In genomic region chr10:60106531-60107186, GRCm38 (mm10) we compare ENCODE assay signal across 8 mouse cellular contexts. TPM values are rescaled to one million over a fixed set of nuclear protein-coding genes. Genes with fewer than 3 reads are reported as not detected.
DNase-seq lines count a peak whose midpoint lies in the region; ATAC-seq and TF ChIP-seq lines count a peak whose summit lies in the region.

No protein-coding gene starts in this region.

- peak overlapping the region; percentile 76 for H3K9ac ChIP-seq in kidney, embryonic 16.5 days (replicated peaks; ENCODE audit: low read length)
- peak overlapping the region; percentile 68 for H3K9ac ChIP-seq in lung, embryonic 16.5 days (ENCODE audit: low read length)

- peaks cover 74% of the 10 kb centered on the region for H3K27me3 ChIP-seq in E14TG2a.4 (ENCODE audit: insufficient read depth, low read length)
- peaks cover 99% of the 10 kb centered on the region for H3K27me3 ChIP-seq in heart, embryonic 10.5 days (ENCODE audit: insufficient read depth, poor library complexity, severe bottlenecking)
- H3K27me3 ChIP-seq in kidney, embryonic 16.5 days (ENCODE audit: insufficient read depth, low read length): peaks cover 29% of the 10 kb centered on the region
- peaks cover 50% of the 10 kb centered on the region for H3K27me3 ChIP-seq in lung, embryonic 16.5 days (ENCODE audit: control insufficient read depth, insufficient read depth, low read depth, low read length)

- H3K4me2 ChIP-seq in kidney, embryonic 16.5 days (replicated peaks; ENCODE audit: low read depth, low read length): peak overlapping the region; percentile 97
- H3K4me2 ChIP-seq in lung, embryonic 16.5 days (ENCODE audit: low read depth, low read length): peak overlapping the region; percentile 99

- peak overlapping the region; percentile 79 for H3K4me3 ChIP-seq in E14TG2a.4 (replicated peaks; ENCODE audit: low read length)
- peak overlapping the region; percentile 70 for H3K4me3 ChIP-seq in heart, embryonic 10.5 days
- H3K4me3 ChIP-seq in kidney, embryonic 16.5 days (ENCODE audit: low read length): peak overlapping the region; percentile 68
- peak overlapping the region; percentile 56 for H3K4me3 ChIP-seq in lung, embryonic 16.5 days (ENCODE audit: low read length)

- no peaks in the 10 kb centered on the region for H3K9me3 ChIP-seq in E14TG2a.4 (ENCODE audit: low read length)
- no peaks in the 10 kb centered on the region for H3K9me3 ChIP-seq in heart, embryonic 10.5 days
- H3K9me3 ChIP-seq in kidney, embryonic 16.5 days (ENCODE audit: low read length): no peaks in the 10 kb centered on the region
- H3K9me3 ChIP-seq in lung, embryonic 16.5 days (ENCODE audit: control insufficient read depth, low read length): no peaks in the 10 kb centered on the region

- DNase-seq in T-cell, adult 2 months (ENCODE audit: low spot score): peak; percentile 21
- peak; percentile 76 for DNase-seq in embryo, embryonic 11 days
- DNase-seq in heart, embryonic 10.5 days (ENCODE audit: low spot score): no peak
- peak; percentile 58 for DNase-seq in ovary, postnatal 36 days (ENCODE audit: low spot score)
- DNase-seq in adipocyte (ENCODE audit: low spot score): no peak

- TF ChIP-seq CTCF in E14TG2a.4 (conservative IDR thresholded peaks at IDR 0.05; ENCODE audit: low read length): no peak

- H3K4me1 ChIP-seq in E14TG2a.4 (replicated peaks; ENCODE audit: low read depth, low read length): peaks cover 41% of the 10 kb centered on the region
- peaks cover 28% of the 10 kb centered on the region for H3K4me1 ChIP-seq in heart, embryonic 10.5 days
- peaks cover 19% of the 10 kb centered on the region for H3K4me1 ChIP-seq in kidney, embryonic 16.5 days (ENCODE audit: insufficient read depth, low read length)
- peaks cover 12% of the 10 kb centered on the region for H3K4me1 ChIP-seq in lung, embryonic 16.5 days (replicated peaks; ENCODE audit: control insufficient read depth, insufficient read depth, low read length)

- under 1% methylated on average over 57 of the region's 57 CpGs for WGBS in heart, embryonic 10.5 days
- under 1% methylated on average over 52 of the region's 57 CpGs for WGBS in kidney, embryonic 16.5 days
- WGBS in lung, embryonic 16.5 days: under 1% methylated on average over 47 of the region's 57 CpGs

- ATAC-seq in kidney, embryonic 16.5 days (ENCODE audit: low FRiP score, low TSS enrichment): peak; percentile 43
- ATAC-seq in lung, embryonic 16.5 days (ENCODE audit: low read depth): peak; percentile 73

- peak overlapping the region; percentile 37; the same call in 1 of the 2 replicates for H3K27ac ChIP-seq in heart, embryonic 10.5 days
- H3K27ac ChIP-seq in kidney, embryonic 16.5 days (ENCODE audit: low read length): peak overlapping the region; percentile 85
- no peak overlapping the region for H3K27ac ChIP-seq in lung, embryonic 16.5 days (ENCODE audit: low read length)

- H3K36me3 ChIP-seq in E14TG2a.4 (ENCODE audit: insufficient read depth, low read length): no peaks in the 10 kb centered on the region
- H3K36me3 ChIP-seq in heart, embryonic 10.5 days: no peaks in the 10 kb centered on the region
- no peaks in the 10 kb centered on the region for H3K36me3 ChIP-seq in kidney, embryonic 16.5 days (ENCODE audit: insufficient read depth, low read length)
- H3K36me3 ChIP-seq in lung, embryonic 16.5 days (ENCODE audit: control insufficient read depth, insufficient read depth, low read length): no peaks in the 10 kb centered on the region

RNA-seq across cellular contexts. Expression of gene Spock2, which starts 0.6 kb away (rescaled TPM):
- polyA plus RNA-seq in heart, embryonic 10.5 days (2016; fragmentation: Nextera tagmentation; extraction: Ambion mirVana): 0.65 and 0.85 TPM in 2 replicates
- 47.1 and 56.8 TPM in 2 replicates for polyA plus RNA-seq in kidney, embryonic 16.5 days (2015; fragmentation: Nextera tagmentation; extraction: Ambion mirVana)
- polyA plus RNA-seq in lung, embryonic 16.5 days (2015; fragmentation: Nextera tagmentation; extraction: Ambion mirVana): 4.4 and 4.7 TPM in 2 replicates

Comparison
In these comparisons a context has a peak if more than half of its experiments do, and no peak if none do; other contexts are left out.
1. DNase-seq: peak in T-cell, adult 2 months (single experiment), embryo, embryonic 11 days (single experiment) and ovary, postnatal 36 days (single experiment); none in heart, embryonic 10.5 days (single experiment) and adipocyte (single experiment).
2. Peak in every context shown above with its lines, with median percentiles within 50 percentile points of each other: H3K4me3 ChIP-seq.